Mouse (Mus musculus): ENCODE measurements around the gene Tmem175. TPM values are rescaled to one million over a fixed set of nuclear protein-coding genes. Genes with fewer than 3 reads are reported as not detected.

The Tmem175 gene
- total RNA-seq, 2 experiments from 2014 or later = 40.7 to 43.5 TPM

GRCm38 (mm10) chr5:108645651-108646342 is 16.2 kb downstream of the Tmem175 start:
- H3K4me3 ChIP-seq = no peak overlapping the region
- peak overlapping the region; percentile 69; the same call in 1 of the 2 replicates for H3K27ac ChIP-seq
- DNase-seq (ENCODE audit: low spot score in 2 of 2) = peak in 1 of 2 experiments; percentile 13
- peak; percentile 54 for TF ChIP-seq CTCF (conservative IDR thresholded peaks at IDR 0.05)

GRCm38 (mm10) chr5:108646343-108646660 is 16.7 kb downstream of the Tmem175 start:
- Histone ChIP-seq H3K27ac (peak overlapping the region; percentile 69; the same call in 1 of the 2 replicates), H3K4me3 (no peak overlapping the region)
- DNase-seq (ENCODE audit: low spot score in 2 of 2) = no peak
- no peak for TF ChIP-seq CTCF (conservative IDR thresholded peaks at IDR 0.05)

GRCm38 (mm10) chr5:108647311-108647710 is 17.7 kb downstream of the Tmem175 start:
- DNase-seq (ENCODE audit: low spot score in 2 of 2) = peak in 1 of 2 experiments; percentile 5
- Histone ChIP-seq H3K27ac (no peak overlapping the region), H3K4me3 (no peak overlapping the region)
- TF ChIP-seq CTCF (conservative IDR thresholded peaks at IDR 0.05) = no peak

- TF ChIP-seq CTCF (conservative IDR thresholded peaks at IDR 0.05) = no peak
- H3K4me3 ChIP-seq = no peak overlapping the region
- H3K27ac ChIP-seq = no peak overlapping the region
- DNase-seq (ENCODE audit: low spot score in 2 of 2) = no peak
These were observed 18.4 kb downstream of the Tmem175 start for GRCm38 (mm10) chr5:108647820-108648465.

- TF ChIP-seq CTCF (conservative IDR thresholded peaks at IDR 0.05) = no peak
- Histone ChIP-seq H3K27ac (no peak overlapping the region), H3K4me3 (no peak overlapping the region)
- DNase-seq (ENCODE audit: low spot score in 2 of 2) = peak in 1 of 2 experiments; percentile 8
These were observed 19.5 kb downstream of the Tmem175 start for GRCm38 (mm10) chr5:108648937-108649576.

- H3K27ac ChIP-seq = no peak overlapping the region
- no peak for TF ChIP-seq CTCF (conservative IDR thresholded peaks at IDR 0.05)
- peak in 1 of 2 experiments; percentile 4 for DNase-seq (ENCODE audit: low spot score in 2 of 2)
- H3K4me3 ChIP-seq = no peak overlapping the region
These were observed 20.8 kb downstream of the Tmem175 start for GRCm38 (mm10) chr5:108650341-108650740.

- no peak overlapping the region for H3K27ac ChIP-seq
- TF ChIP-seq CTCF (conservative IDR thresholded peaks at IDR 0.05) = no peak
- DNase-seq (ENCODE audit: low spot score in 2 of 2) = peak in 1 of 2 experiments; percentile 7
- H3K4me3 ChIP-seq = no peak overlapping the region
These were observed 21.7 kb downstream of the Tmem175 start for GRCm38 (mm10) chr5:108651136-108651720.

- peak; percentile 46 to 60 for DNase-seq (ENCODE audit: low spot score in 2 of 2)
- H3K4me3 ChIP-seq = no peak overlapping the region
- H3K27ac ChIP-seq = no peak overlapping the region
- TF ChIP-seq CTCF (conservative IDR thresholded peaks at IDR 0.05) = peak; percentile 82
These were observed 22.3 kb downstream of the Tmem175 start for GRCm38 (mm10) chr5:108651823-108652222.

- DNase-seq (ENCODE audit: low spot score in 2 of 2) = peak in 1 of 2 experiments; percentile 5
- no peak for TF ChIP-seq CTCF (conservative IDR thresholded peaks at IDR 0.05)
- Histone ChIP-seq H3K4me3 (no peak overlapping the region), H3K27ac (no peak overlapping the region)
These were observed 23.8 kb downstream of the Tmem175 start for GRCm38 (mm10) chr5:108653341-108653740.

- no peak overlapping the region for H3K27ac ChIP-seq
- peak in 1 of 2 experiments; percentile 8 for DNase-seq (ENCODE audit: low spot score in 2 of 2)
- no peak for TF ChIP-seq CTCF (conservative IDR thresholded peaks at IDR 0.05)
- H3K4me3 ChIP-seq = no peak overlapping the region
These were observed 24.9 kb downstream of the Tmem175 start for GRCm38 (mm10) chr5:108654444-108654990.

GRCm38 (mm10) chr5:108655381-108655780 is 25.8 kb downstream of the Tmem175 start:
- Histone ChIP-seq H3K27ac (no peak overlapping the region), H3K4me3 (no peak overlapping the region)
- TF ChIP-seq CTCF (conservative IDR thresholded peaks at IDR 0.05) = no peak
- peak in 1 of 2 experiments; percentile 4 for DNase-seq (ENCODE audit: low spot score in 2 of 2)

GRCm38 (mm10) chr5:108655891-108656650 is 26.5 kb downstream of the Tmem175 start:
- H3K4me3 ChIP-seq = no peak overlapping the region
- H3K27ac ChIP-seq = no peak overlapping the region
- DNase-seq (ENCODE audit: low spot score in 2 of 2) = peak in 1 of 2 experiments; percentile 5
- no peak for TF ChIP-seq CTCF (conservative IDR thresholded peaks at IDR 0.05)
